In genomic region chr16:26454163-26454562, GRCm38 (mm10) we compare ENCODE assay signal across 17 mouse cellular contexts. TPM values are rescaled to one million over a fixed set of nuclear protein-coding genes. Genes with fewer than 3 reads are reported as not detected.
"Had no signal": no experiment of that assay in that cellular context is flagged by ENCODE, and none has a peak within 500 bp of the region (broad histone marks: within the 10 kb centered on the region; RNA-seq: fewer than 3 reads in every experiment).

No protein-coding gene starts in this region.

- H3K27ac ChIP-seq: limb, embryonic 12.5 days; liver, embryonic 13.5 days; midbrain, embryonic 13.5 days; stomach, embryonic 15.5 days had no signal

- H3K9me3 ChIP-seq: limb, embryonic 12.5 days; liver, embryonic 13.5 days; midbrain, embryonic 13.5 days; stomach, embryonic 15.5 days had no signal

- DNase-seq: layer of hippocampus, adult 9-11 months; layer of hippocampus, postnatal 36 days; liver; liver, embryonic 13.5 days; liver, postnatal 0 days; right cerebral cortex, postnatal 14 days; thymus, adult 2 months; thymus, postnatal 36 days had no signal

- H3K36me3 ChIP-seq: limb, embryonic 12.5 days; liver, embryonic 13.5 days; midbrain, embryonic 13.5 days; stomach, embryonic 15.5 days had no signal

- H3K27me3 ChIP-seq: limb, embryonic 12.5 days; liver, embryonic 13.5 days; midbrain, embryonic 13.5 days; stomach, embryonic 15.5 days had no signal

- H3K4me3 ChIP-seq: limb, embryonic 12.5 days; liver, embryonic 13.5 days; midbrain, embryonic 13.5 days; stomach, embryonic 15.5 days had no signal

- H3K4me1 ChIP-seq: limb, embryonic 12.5 days; liver, embryonic 13.5 days; midbrain, embryonic 13.5 days; stomach, embryonic 15.5 days had no signal

- ATAC-seq: intestine, embryonic 16.5 days; liver, postnatal 0 days; midbrain, embryonic 13.5 days had no signal

- H3K4me2 ChIP-seq: limb, embryonic 12.5 days; liver, embryonic 13.5 days; midbrain, embryonic 13.5 days; stomach, embryonic 15.5 days had no signal

- H3K9ac ChIP-seq: limb, embryonic 12.5 days; liver, embryonic 13.5 days; liver, postnatal 0 days; midbrain, embryonic 13.5 days; stomach, embryonic 15.5 days had no signal

RNA-seq across cellular contexts. Expression of gene Cldn16, which starts 8.8 kb away (rescaled TPM):
- polyA plus RNA-seq: intestine, embryonic 16.5 days; liver, embryonic 13.5 days; liver, postnatal 0 days; lung, embryonic 16.5 days; midbrain, embryonic 13.5 days; midbrain, postnatal 0 days; neural tube, embryonic 14.5 days; spleen, adult 2 months; stomach, embryonic 15.5 days; testis, adult 2 months; thymus, adult 2 months had no signal
